Mouse (Mus musculus) olfactory bulb, adult 2 months (tissue): Measurements from ENCODE around the gene Marcksl1.

Experiments used
- CTCF ChIP-seq: fragments of 200-500 bp; IDR thresholded peaks from 2 replicates; pipeline ENCODE4 v1.5.1; 2012; ENCODE audit warnings: low read depth, mild to moderate bottlenecking, low read length, moderate library complexity; ENCODE audit not compliant: insufficient read depth
- POLR2A ChIP-seq: fragments of 200-500 bp; IDR thresholded peaks from 2 replicates; pipeline ENCODE4 v1.6.1; 2012; ENCODE audit warnings: mild to moderate bottlenecking, low read depth, low read length, moderate library complexity; ENCODE audit not compliant: insufficient read depth

DNA sequence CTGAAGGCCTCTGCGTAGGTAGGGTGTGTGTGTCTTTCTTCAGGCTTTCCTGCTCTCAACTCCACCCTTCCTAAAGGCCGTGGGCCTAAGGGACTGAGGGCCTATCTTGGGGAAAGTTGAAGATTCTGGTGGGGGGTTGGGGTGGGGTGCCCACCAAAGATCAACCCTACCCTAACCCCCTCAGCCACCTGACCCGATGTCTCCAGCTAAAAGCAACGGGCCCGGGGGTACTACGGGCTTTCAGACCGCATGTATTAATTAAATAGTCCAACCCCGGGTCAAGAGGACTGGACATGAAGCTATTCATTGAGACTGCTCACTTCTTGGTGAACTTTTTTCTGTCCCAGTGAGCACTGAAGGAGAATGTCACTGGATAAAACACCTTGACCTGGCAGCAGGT is 13.4 kb upstream of the Marcksl1 start:
- TF ChIP-seq POLR2A (no peak; the same call in 1 of the 2 replicates), CTCF (no peak)
